Mouse (Mus musculus): Measurements from ENCODE around the gene B4galnt3. TPM values are rescaled to one million over a fixed set of nuclear protein-coding genes. Genes with fewer than 3 reads are reported as not detected.

The B4galnt3 gene
- polyA plus RNA-seq, 1 experiment from 2014 or later: 0.26 TPM

DNA sequence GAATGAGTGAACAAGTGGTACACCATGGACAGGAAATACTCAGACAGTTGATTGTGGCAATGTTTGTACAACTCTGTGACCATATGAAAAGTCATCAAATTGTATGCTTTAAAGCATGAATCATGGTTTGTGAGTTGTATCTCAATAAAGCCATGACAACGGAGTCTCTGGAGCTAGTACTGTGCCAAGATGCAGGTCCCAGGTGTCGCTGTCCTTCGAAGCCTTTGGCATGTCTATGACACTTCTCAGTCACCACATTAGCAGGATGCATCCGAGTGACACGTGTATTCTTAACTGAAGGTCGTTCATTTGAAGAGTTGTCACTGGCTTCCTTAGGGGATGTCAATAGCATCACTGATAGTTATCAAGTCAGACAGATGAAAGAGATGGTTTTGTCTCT is 131.4 kb downstream of the B4galnt3 start:
- H3K27ac ChIP-seq (replicated peaks in 1 of 2; ENCODE audit: control insufficient read depth in 1 of 2, insufficient read depth in 1 of 2, low read depth in 2 of 2, low read length in 2 of 2): no peak overlapping the region
- 59% methylated on average over 6 of the region's 6 CpGs for WGBS
- ATAC-seq (ENCODE audit: insufficient number of reproducible peaks, insufficient read depth, low FRiP score, low read depth): no peak

DNA sequence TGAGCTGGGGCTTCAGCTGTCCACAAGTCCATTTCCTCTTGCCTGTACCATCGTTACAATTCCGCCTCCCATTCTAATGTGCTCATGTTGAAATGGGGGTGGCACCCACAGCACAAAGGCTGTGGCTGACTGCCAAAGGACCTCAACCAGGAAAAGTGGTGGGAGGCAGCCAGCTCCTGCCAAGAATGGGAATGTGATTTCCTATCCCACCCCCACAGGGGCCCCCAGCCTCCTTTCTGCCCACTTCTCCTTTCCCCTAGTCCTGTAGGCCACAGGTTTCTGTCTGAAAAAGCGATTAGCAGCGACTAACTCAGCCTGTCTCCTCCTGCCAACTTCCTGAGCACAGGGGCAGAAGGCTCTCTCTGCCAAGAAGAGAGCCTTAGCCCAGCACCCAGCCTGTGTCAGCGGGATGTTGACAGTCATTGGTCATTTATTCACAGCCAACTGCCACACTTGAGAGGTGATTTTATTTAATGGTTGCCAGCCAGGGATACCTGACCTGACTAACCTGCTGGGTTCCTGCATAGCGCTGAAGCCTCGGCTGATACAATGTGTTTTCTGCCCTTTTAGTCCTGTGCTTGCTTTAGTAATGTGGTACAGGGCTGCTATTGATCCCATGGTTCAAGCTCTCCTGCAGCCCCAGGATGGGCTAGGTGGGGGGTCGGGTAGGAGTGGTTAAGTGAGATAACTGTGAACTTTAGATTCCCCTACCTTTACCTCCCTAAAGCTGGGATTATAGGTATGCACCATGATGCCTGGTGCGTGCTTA is 135.0 kb downstream of the B4galnt3 start:
- H3K4me2 ChIP-seq (ENCODE audit: low read length): 0 out of 2 replicates have a peak overlapping the region, but pooled peaks have one; percentile 37
- H3K9me3 ChIP-seq (ENCODE audit: control insufficient read depth, low read length): no peaks in the 10 kb centered on the region
- WGBS: 32% methylated on average over 9 of the region's 9 CpGs
- H3K36me3 ChIP-seq (ENCODE audit: control insufficient read depth, insufficient read depth, low read length): no peaks in the 10 kb centered on the region
- H3K27ac ChIP-seq (replicated peaks in 1 of 2; ENCODE audit: control insufficient read depth in 1 of 2, insufficient read depth in 1 of 2, low read depth in 2 of 2, low read length in 2 of 2): peak overlapping the region; percentile 57 to 87
- H3K4me3 ChIP-seq (ENCODE audit: control insufficient read depth in 1 of 2, insufficient read depth in 1 of 2, low read depth in 1 of 2, low read length in 2 of 2): no peak overlapping the region
- no peaks in the 10 kb centered on the region for H3K27me3 ChIP-seq (ENCODE audit: control insufficient read depth, insufficient read depth, low read length)
- peaks cover 13 to 36% of the 10 kb centered on the region in 2 experiments for H3K4me1 ChIP-seq (ENCODE audit: control insufficient read depth in 2 of 2, insufficient read depth in 2 of 2, low read length in 2 of 2)
- H3K9ac ChIP-seq (ENCODE audit: low read length): no peak overlapping the region
- peak; percentile 68 for ATAC-seq (ENCODE audit: insufficient number of reproducible peaks, insufficient read depth, low FRiP score, low read depth)

More for the DNA sequence above, 131.4 kb downstream of the B4galnt3 start:
- Histone ChIP-seq H3K4me1 (ENCODE audit: control insufficient read depth in 2 of 2, insufficient read depth in 2 of 2, low read length in 2 of 2) (peaks cover 13 to 32% of the 10 kb centered on the region in 2 experiments), H3K27me3 (ENCODE audit: control insufficient read depth, insufficient read depth, low read length) (no peaks in the 10 kb centered on the region), H3K4me3 (ENCODE audit: control insufficient read depth in 1 of 2, insufficient read depth in 1 of 2, low read depth in 1 of 2, low read length in 2 of 2) (no peak overlapping the region), H3K36me3 (ENCODE audit: control insufficient read depth, insufficient read depth, low read length) (no peaks in the 10 kb centered on the region), H3K9ac (ENCODE audit: low read length) (no peak overlapping the region), H3K4me2 (ENCODE audit: low read length) (no peak overlapping the region), H3K9me3 (ENCODE audit: control insufficient read depth, low read length) (no peaks in the 10 kb centered on the region)

DNA sequence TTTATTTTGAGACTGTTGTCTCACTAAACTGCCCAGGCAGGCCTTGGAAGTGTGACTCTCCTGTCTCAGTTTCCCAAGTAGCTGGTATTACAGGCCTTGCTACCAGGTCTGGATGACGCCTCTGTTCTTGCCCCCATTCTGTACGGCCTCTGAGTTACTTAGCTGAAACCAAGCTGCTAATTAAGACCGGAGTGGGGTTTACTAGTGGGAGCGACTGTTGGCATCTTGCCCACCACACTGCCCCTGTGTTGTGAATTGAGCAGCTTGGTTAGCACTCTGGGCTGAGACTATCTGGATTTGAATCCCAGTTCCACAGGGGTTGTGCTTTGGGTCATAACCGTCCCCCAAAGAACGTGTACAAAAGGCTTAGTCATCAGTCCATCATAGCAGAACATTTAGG is 136.9 kb downstream of the B4galnt3 start:
- 80% methylated on average over 6 of the region's 6 CpGs for WGBS

DNA sequence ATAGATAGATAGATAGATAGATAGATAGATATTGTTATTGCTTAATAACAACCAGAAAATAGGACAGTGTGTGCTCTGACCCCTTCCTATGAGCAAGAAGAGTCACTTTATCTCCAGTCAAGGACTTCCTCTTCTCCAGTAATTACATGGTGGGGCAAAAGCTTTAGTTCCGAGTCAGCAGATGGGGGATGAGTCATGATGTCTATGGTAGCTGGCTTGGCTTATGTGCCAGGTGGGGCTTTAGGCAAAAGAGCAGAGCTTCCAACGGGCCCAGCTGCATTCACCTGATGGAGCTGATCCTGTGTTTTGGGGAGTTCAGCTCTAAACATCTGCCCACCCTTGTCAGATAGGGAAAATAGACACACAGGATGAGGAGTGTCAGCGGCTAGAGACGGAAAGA is 138.8 kb downstream of the B4galnt3 start:
- Histone ChIP-seq H3K27me3 (ENCODE audit: control insufficient read depth, insufficient read depth, low read length) (no peaks in the 10 kb centered on the region), H3K4me3 (ENCODE audit: control insufficient read depth in 1 of 2, insufficient read depth in 1 of 2, low read depth in 1 of 2, low read length in 2 of 2) (no peak overlapping the region), H3K9ac (ENCODE audit: low read length) (no peak overlapping the region), H3K4me2 (ENCODE audit: low read length) (no peak overlapping the region), H3K27ac (replicated peaks in 1 of 2; ENCODE audit: control insufficient read depth in 1 of 2, insufficient read depth in 1 of 2, low read depth in 2 of 2, low read length in 2 of 2) (no peak overlapping the region), H3K4me1 (ENCODE audit: control insufficient read depth in 2 of 2, insufficient read depth in 2 of 2, low read length in 2 of 2) (peaks cover 20 to 42% of the 10 kb centered on the region in 2 experiments), H3K36me3 (ENCODE audit: control insufficient read depth, insufficient read depth, low read length) (no peaks in the 10 kb centered on the region), H3K9me3 (ENCODE audit: control insufficient read depth, low read length) (no peaks in the 10 kb centered on the region)
- ATAC-seq (ENCODE audit: insufficient number of reproducible peaks, insufficient read depth, low FRiP score, low read depth): no peak
- 79% methylated on average over 4 of the region's 4 CpGs for WGBS

More for the DNA sequence above, 136.9 kb downstream of the B4galnt3 start:
- H3K4me1 ChIP-seq (ENCODE audit: control insufficient read depth in 2 of 2, insufficient read depth in 2 of 2, low read length in 2 of 2): peaks cover 13 to 36% of the 10 kb centered on the region in 2 experiments
- no peaks in the 10 kb centered on the region for H3K27me3 ChIP-seq (ENCODE audit: control insufficient read depth, insufficient read depth, low read length)
- H3K4me2 ChIP-seq (ENCODE audit: low read length): no peak overlapping the region
- no peak overlapping the region for H3K9ac ChIP-seq (ENCODE audit: low read length)
- H3K36me3 ChIP-seq (ENCODE audit: control insufficient read depth, insufficient read depth, low read length): no peaks in the 10 kb centered on the region
- H3K4me3 ChIP-seq (ENCODE audit: control insufficient read depth in 1 of 2, insufficient read depth in 1 of 2, low read depth in 1 of 2, low read length in 2 of 2): no peak overlapping the region
- H3K9me3 ChIP-seq (ENCODE audit: control insufficient read depth, low read length): no peaks in the 10 kb centered on the region
- ATAC-seq (ENCODE audit: insufficient number of reproducible peaks, insufficient read depth, low FRiP score, low read depth): no peak
- H3K27ac ChIP-seq (replicated peaks in 1 of 2; ENCODE audit: control insufficient read depth in 1 of 2, insufficient read depth in 1 of 2, low read depth in 2 of 2, low read length in 2 of 2): no peak overlapping the region

DNA sequence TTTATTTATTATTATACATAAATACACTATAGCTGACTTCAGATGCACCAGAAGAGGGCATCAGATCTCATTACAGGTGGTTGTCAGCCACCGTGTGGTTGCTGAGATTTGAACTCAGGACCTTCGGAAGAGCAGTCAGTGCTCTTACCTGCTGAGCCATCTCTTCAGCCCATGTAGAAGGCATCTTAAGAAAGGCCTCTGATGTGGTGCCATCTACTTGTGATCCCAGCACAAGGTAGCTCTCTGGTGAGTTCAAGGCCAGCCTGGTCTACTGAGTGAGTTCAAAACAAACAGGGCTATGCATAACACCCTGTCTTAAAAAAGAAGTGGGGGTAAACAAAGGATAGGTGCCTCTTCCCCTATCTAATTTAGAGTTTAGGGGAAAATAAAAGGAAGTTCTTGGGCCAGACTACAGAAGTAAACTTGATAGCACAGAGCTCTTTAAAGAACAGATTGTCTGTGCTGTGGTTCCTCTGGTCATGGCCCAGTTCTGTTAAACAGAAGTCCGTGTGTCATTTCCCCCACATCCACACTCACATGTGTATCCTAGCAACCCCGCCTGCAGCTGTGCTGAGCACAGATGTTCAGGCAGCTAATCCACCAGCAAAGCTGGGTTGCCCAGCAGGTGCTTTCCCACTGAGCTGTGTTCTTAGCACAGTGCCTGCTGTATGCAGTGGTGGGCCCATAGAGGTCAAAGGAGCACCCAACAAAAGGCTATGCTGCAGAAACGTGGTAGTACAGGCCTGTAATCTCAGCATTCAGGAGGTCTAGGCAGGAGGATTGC is 139.6 kb downstream of the B4galnt3 start:
- Histone ChIP-seq H3K36me3 (ENCODE audit: control insufficient read depth, insufficient read depth, low read length) (no peaks in the 10 kb centered on the region), H3K4me3 (ENCODE audit: control insufficient read depth in 1 of 2, insufficient read depth in 1 of 2, low read depth in 1 of 2, low read length in 2 of 2) (no peak overlapping the region), H3K27me3 (ENCODE audit: control insufficient read depth, insufficient read depth, low read length) (no peaks in the 10 kb centered on the region), H3K9ac (ENCODE audit: low read length) (no peak overlapping the region), H3K27ac (replicated peaks in 1 of 2; ENCODE audit: control insufficient read depth in 1 of 2, insufficient read depth in 1 of 2, low read depth in 2 of 2, low read length in 2 of 2) (no peak overlapping the region), H3K4me1 (ENCODE audit: control insufficient read depth in 2 of 2, insufficient read depth in 2 of 2, low read length in 2 of 2) (peaks cover 24 to 42% of the 10 kb centered on the region in 2 experiments), H3K9me3 (ENCODE audit: control insufficient read depth, low read length) (no peaks in the 10 kb centered on the region), H3K4me2 (ENCODE audit: low read length) (no peak overlapping the region)
- no peak for ATAC-seq (ENCODE audit: insufficient number of reproducible peaks, insufficient read depth, low FRiP score, low read depth)
- WGBS: 75% methylated on average over 5 of the region's 5 CpGs

Other genes starting within 250 kb of the B4galnt3 start
- not detected in 2 replicates for gene Ninj2, start 201.2 kb downstream of the B4galnt3 start, polyA plus RNA-seq (2014; fragmentation: Nextera tagmentation; extraction: Ambion mirVana)
- 0.30 and 0.35 TPM in 2 replicates for gene D330020A13Rik, start 195 bp downstream of the B4galnt3 start, polyA plus RNA-seq (2014; fragmentation: Nextera tagmentation; extraction: Ambion mirVana)
- 38.5 and 39.3 TPM in 2 replicates for gene Kdm5a, start 69.6 kb upstream of the B4galnt3 start, polyA plus RNA-seq (2014; fragmentation: Nextera tagmentation; extraction: Ambion mirVana)
- gene Ccdc77, start 69.8 kb upstream of the B4galnt3 start, polyA plus RNA-seq (2014; fragmentation: Nextera tagmentation; extraction: Ambion mirVana): 21.1 and 21.8 TPM in 2 replicates
- gene Il17ra, start 168.7 kb upstream of the B4galnt3 start, polyA plus RNA-seq (2014; fragmentation: Nextera tagmentation; extraction: Ambion mirVana): 1.8 and 2.3 TPM in 2 replicates
- 0.04 and 0.07 TPM in 2 replicates for gene Tmem121b, start 199.2 kb upstream of the B4galnt3 start, polyA plus RNA-seq (2014; fragmentation: Nextera tagmentation; extraction: Ambion mirVana)
- gene Hdhd5, start 236.8 kb upstream of the B4galnt3 start, polyA plus RNA-seq (2014; fragmentation: Nextera tagmentation; extraction: Ambion mirVana): 11.7 and 14.1 TPM in 2 replicates